Mouse (Mus musculus): ENCODE measurements around the gene Acot2.

- no peak for TF ChIP-seq CTCF (IDR thresholded peaks at IDR 0.05; ENCODE audit: low read depth)
- TF ChIP-seq EP300 (IDR thresholded peaks at IDR 0.05; ENCODE audit: low read depth): no peak
Observed at GRCm38 (mm10) chr12:84010201-84010600, 22.5 kb downstream of the Acot2 start.
